Mouse (Mus musculus) liver, adult 2 months (tissue): ENCODE measurements at regions not wholly inside any gene's neighbourhood (a gene's known extent, or its start where the extent isn't known, plus 50 kb on each side); places are given as distances from the start of the nearest gene placed in this dataset.

Experiments
- CTCF ChIP-seq: fragments of 200-500 bp; IDR thresholded peaks from 2 replicates; pipeline ENCODE4 v1.5.1; 2011; ENCODE audit warnings: low read depth, low read length, control low read depth
- POLR2A ChIP-seq: fragments of 200-500 bp; IDR thresholded peaks from 2 replicates; pipeline ENCODE4 v1.6.1; 2011; ENCODE audit warnings: low read length, control low read depth; ENCODE audit not compliant: insufficient read depth; ENCODE audit errors: extremely low read depth

- TF ChIP-seq CTCF (no peak), POLR2A (no peak)
These were observed 1371.9 kb upstream of the Cdh8 start for GRCm38 (mm10) chr8:100788132-100788531.
